Mouse (Mus musculus) hindbrain, postnatal 0 days (tissue): ENCODE measurements around the gene Brap. TPM values are rescaled to one million over a fixed set of nuclear protein-coding genes. Genes with fewer than 3 reads are reported as not detected.

Source experiments
- ATAC-seq: fragments of 200-750 bp; cut with Nextera tagmentation; 2 replicates; pipeline ENCODE4 v1.8.0; 2017; ENCODE audit warnings: mild to moderate bottlenecking, moderate TSS enrichment, moderate library complexity
- DNase-seq: peaks from one replicate; pipeline ENCODE4 v3.0.0-alpha.2; 2015; ENCODE audit warnings: low spot score
- H3K27ac ChIP-seq: fragments of 300-500 bp; sonication (generic); 2 replicates; pipeline ENCODE4 v1.5.1; 2014; ENCODE audit warnings: mild to moderate bottlenecking
- H3K27me3 ChIP-seq: fragments of 300-500 bp; sonication (generic); 2 replicates; pipeline ENCODE4 v1.6.1; 2014; ENCODE audit warnings: low read length, mixed read lengths; ENCODE audit not compliant: insufficient read depth
- H3K36me3 ChIP-seq: fragments of 300-500 bp; sonication (generic); 2 replicates; pipeline ENCODE4 v1.6.1; 2014; ENCODE audit warnings: low read length, mixed read lengths; ENCODE audit not compliant: insufficient read depth
- H3K4me1 ChIP-seq: fragments of 300-500 bp; sonication (generic); 2 replicates; pipeline ENCODE4 v1.6.1; 2014; ENCODE audit warnings: antibody characterized with exemption, low read length, mixed read lengths; ENCODE audit not compliant: insufficient read depth
- H3K4me2 ChIP-seq: fragments of 300-500 bp; sonication (generic); 2 replicates; pipeline ENCODE4 v1.6.1; 2014; ENCODE audit warnings: low read depth, mild to moderate bottlenecking, low read length, moderate library complexity, mixed read lengths
- H3K4me3 ChIP-seq: fragments of 300-500 bp; sonication (generic); 2 replicates; pipeline ENCODE4 v1.5.1; 2014; ENCODE audit warnings: low read length
- H3K9ac ChIP-seq: fragments of 300-500 bp; sonication (generic); replicated peaks from 2 replicates; pipeline ENCODE4 v1.6.1; 2014; ENCODE audit warnings: mild to moderate bottlenecking, low read length, moderate library complexity, mixed read lengths
- H3K9me3 ChIP-seq: fragments of 300-500 bp; sonication (generic); 2 replicates; pipeline ENCODE4 v1.6.1; 2016; ENCODE audit warnings: low read length, mixed read lengths
- CTCF ChIP-seq: IDR thresholded peaks from 2 replicates; pipeline ENCODE4 v1.5.1; 2016; ENCODE audit warnings: antibody characterized with exemption, control low read depth, low read depth
- WGBS: fragments of 180-500 bp; shearing (Covaris S2); extraction: QIAGEN DNeasy Blood & Tissue Kit; methylation state at CpG from one replicate; pipeline ENCODE4 v1.1.7; 2014; 5-methylcytosine and 5-hydroxymethylcytosine counted together
- polyA plus RNA-seq: library from polyadenylated mRNA; unstranded; fragments of >200 nt; fragmentation: Nextera tagmentation; extraction: Ambion mirVana; gene quantifications from 2 replicates; pipeline ENCODE4 v1.2.1, GENCODE M21; 2015
- total RNA-seq: library from RNA; depleted of rRNA; stranded (reverse); fragments of >200 nt; gene quantifications from 2 replicates; pipeline ENCODE4 v1.2.3, GENCODE M21; 2014

Gene Brap
- total and polyA plus RNA-seq, 2 experiments from 2014 or later, result 41.7 to 44.0 TPM

- Histone ChIP-seq H3K27ac (no peak overlapping the region), H3K9me3 (no peaks in the 10 kb centered on the region), H3K4me2 (no peak overlapping the region), H3K9ac (no peak overlapping the region), H3K36me3 (peaks cover 27% of the 10 kb centered on the region), H3K27me3 (no peaks in the 10 kb centered on the region), H3K4me1 (peaks cover 5% of the 10 kb centered on the region), H3K4me3 (no peak overlapping the region)
- no peak for ATAC-seq
- TF ChIP-seq CTCF, result no peak
- no peak for DNase-seq
- WGBS, result 93% methylated on average over 9 of the region's 9 CpGs
Observed at GRCm38 (mm10) chr5:121664971-121665370, 4.6 kb downstream of the Brap start.

DNA sequence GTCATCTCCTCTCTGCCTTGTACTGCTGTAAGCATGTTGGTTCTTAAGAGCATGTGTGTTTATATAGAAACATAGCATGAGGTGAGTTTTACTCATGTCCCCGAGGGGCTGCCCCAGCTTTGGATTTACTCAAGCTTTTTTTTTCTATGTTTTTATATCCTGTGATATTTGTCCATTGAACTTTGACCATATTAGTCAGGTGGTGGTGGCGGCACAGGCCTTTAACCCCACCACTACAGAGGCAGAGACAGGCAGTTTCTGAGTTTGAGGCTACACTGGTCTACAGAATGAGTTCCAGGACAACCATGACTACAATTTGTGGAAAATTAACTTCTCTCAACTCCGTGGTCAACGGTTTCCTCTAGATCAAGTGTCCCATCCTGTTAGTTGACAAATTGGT is 6.7 kb downstream of the Brap start:
- ATAC-seq (no peak), DNase-seq (no peak)
- Histone ChIP-seq H3K36me3 (peaks cover 27% of the 10 kb centered on the region), H3K9me3 (no peaks in the 10 kb centered on the region), H3K4me2 (no peak overlapping the region), H3K4me3 (no peak overlapping the region), H3K9ac (no peak overlapping the region), H3K27me3 (no peaks in the 10 kb centered on the region), H3K4me1 (no peaks in the 10 kb centered on the region), H3K27ac (no peak overlapping the region)
- WGBS, result 91% methylated on average over 4 of the region's 4 CpGs
- TF ChIP-seq CTCF, result no peak

- ATAC-seq (no peak), DNase-seq (no peak)
- Histone ChIP-seq H3K36me3 (peaks cover 23% of the 10 kb centered on the region), H3K27ac (no peak overlapping the region), H3K9me3 (no peaks in the 10 kb centered on the region), H3K4me2 (no peak overlapping the region), H3K27me3 (no peaks in the 10 kb centered on the region), H3K4me1 (no peaks in the 10 kb centered on the region), H3K9ac (no peak overlapping the region), H3K4me3 (no peak overlapping the region)
- TF ChIP-seq CTCF, result no peak
- WGBS, result 70% methylated on average over 6 of the region's 6 CpGs
Observed at GRCm38 (mm10) chr5:121668411-121668810, 8.0 kb downstream of the Brap start.

GRCm38 (mm10) chr5:121670412-121670811 is 10.0 kb downstream of the Brap start:
- peak; percentile 60 for TF ChIP-seq CTCF
- WGBS, result 79% methylated on average over 3 of the region's 3 CpGs
- no peak overlapping the region for H3K4me3 ChIP-seq
- peaks cover 30% of the 10 kb centered on the region for H3K36me3 ChIP-seq
- no peaks in the 10 kb centered on the region for H3K4me1 ChIP-seq
- no peak overlapping the region for H3K9ac ChIP-seq
- H3K27me3 ChIP-seq, result no peaks in the 10 kb centered on the region
- no peak overlapping the region for H3K4me2 ChIP-seq
- H3K27ac ChIP-seq, result no peak overlapping the region
- H3K9me3 ChIP-seq, result no peaks in the 10 kb centered on the region
- DNase-seq, result peak; percentile 44
- ATAC-seq, result no peak

GRCm38 (mm10) chr5:121682250-121682649 is 21.9 kb downstream of the Brap start:
- no peaks in the 10 kb centered on the region for H3K4me1 ChIP-seq
- WGBS, result 98% methylated on average over 2 of the region's 2 CpGs
- H3K4me3 ChIP-seq, result no peak overlapping the region
- no peak overlapping the region for H3K9ac ChIP-seq
- H3K9me3 ChIP-seq, result no peaks in the 10 kb centered on the region
- H3K27ac ChIP-seq, result no peak overlapping the region
- ATAC-seq, result no peak
- TF ChIP-seq CTCF, result no peak
- no peak overlapping the region for H3K4me2 ChIP-seq
- DNase-seq, result no peak
- peaks cover 75% of the 10 kb centered on the region for H3K36me3 ChIP-seq
- H3K27me3 ChIP-seq, result no peaks in the 10 kb centered on the region

- no peak for ATAC-seq
- no peak overlapping the region for H3K4me2 ChIP-seq
- H3K4me3 ChIP-seq, result no peak overlapping the region
- H3K36me3 ChIP-seq, result peaks cover 53% of the 10 kb centered on the region
- 90% methylated on average over 6 of the region's 6 CpGs for WGBS
- H3K27me3 ChIP-seq, result no peaks in the 10 kb centered on the region
- DNase-seq, result no peak
- no peak for TF ChIP-seq CTCF
- H3K9ac ChIP-seq, result no peak overlapping the region
- 0 out of 2 replicates have a peak, but pooled peaks cover under 1% of the 10 kb centered on the region for H3K4me1 ChIP-seq
- no peaks in the 10 kb centered on the region for H3K9me3 ChIP-seq
- no peak overlapping the region for H3K27ac ChIP-seq
Observed at GRCm38 (mm10) chr5:121685495-121685894, 25.1 kb downstream of the Brap start.

- H3K27me3 ChIP-seq, result no peaks in the 10 kb centered on the region
- DNase-seq, result no peak
- ATAC-seq, result no peak
- H3K4me1 ChIP-seq, result peaks cover 6% of the 10 kb centered on the region; the same call in 1 of the 2 replicates
- no peak overlapping the region for H3K27ac ChIP-seq
- peak; percentile 33; the same call in 1 of the 2 replicates for TF ChIP-seq CTCF
- 79% methylated on average over 15 of the region's 15 CpGs for WGBS
- no peak overlapping the region for H3K4me2 ChIP-seq
- no peaks in the 10 kb centered on the region for H3K9me3 ChIP-seq
- H3K9ac ChIP-seq, result no peak overlapping the region
- no peak overlapping the region for H3K4me3 ChIP-seq
- H3K36me3 ChIP-seq, result peaks cover 47% of the 10 kb centered on the region
Observed at GRCm38 (mm10) chr5:121686113-121686898, 25.9 kb downstream of the Brap start.
